Mouse (Mus musculus) cerebellum, adult (tissue): ENCODE results near the gene Trim47.
"Not testable (repeated sequence)": the region's sequence is repeated elsewhere in the genome, so short reads cannot be mapped to it uniquely, and the experiment has no call there.

Experiments
- ATAC-seq: cut with Nextera tagmentation; 2 replicates; pipeline ENCODE4 v1.9.2; 2017; ENCODE audit warnings: mild to moderate bottlenecking, moderate library complexity, mixed read lengths; ENCODE audit not compliant: insufficient number of reproducible peaks, low FRiP score, low TSS enrichment

Gene Trim47

DNA sequence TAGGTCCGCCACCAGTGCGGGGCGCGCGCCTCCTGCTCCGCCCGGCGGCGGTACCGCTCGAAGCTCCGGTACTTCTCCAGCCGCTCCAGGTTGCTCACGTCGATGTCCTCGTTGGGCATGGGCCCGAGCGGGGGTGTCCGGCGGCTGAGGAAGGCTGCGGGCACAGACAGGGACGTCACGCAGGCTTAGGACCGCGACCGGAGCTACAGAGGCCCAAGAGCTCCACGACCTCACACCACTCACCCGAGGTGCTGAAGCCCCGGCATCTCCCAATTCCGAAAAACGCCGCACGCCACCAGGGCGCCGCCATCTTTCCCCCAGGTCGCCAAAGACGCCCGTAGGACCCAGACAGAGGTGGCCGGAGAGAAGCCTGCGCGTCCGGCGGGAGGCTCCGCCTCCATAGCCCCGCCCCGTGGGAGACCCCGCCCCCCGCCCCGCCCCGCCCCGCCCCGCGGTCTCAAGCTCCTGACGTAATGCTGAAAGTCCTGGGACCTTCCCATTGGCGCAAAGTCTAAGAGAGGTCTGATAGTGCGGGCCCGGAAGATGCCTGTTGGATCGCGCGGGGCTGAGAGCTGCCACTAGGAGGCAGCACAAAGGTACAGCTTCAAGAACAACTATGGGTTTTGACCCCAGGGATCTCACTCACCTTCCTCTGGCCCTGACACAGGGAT, 11.6 kb upstream of the Trim47 start, which contains the start of gene Mrpl38:
Gene Mrpl38 (minus strand): TSS at position 401 of the 671 bp plus-strand sequence.
- peak; percentile 81 for ATAC-seq

DNA sequence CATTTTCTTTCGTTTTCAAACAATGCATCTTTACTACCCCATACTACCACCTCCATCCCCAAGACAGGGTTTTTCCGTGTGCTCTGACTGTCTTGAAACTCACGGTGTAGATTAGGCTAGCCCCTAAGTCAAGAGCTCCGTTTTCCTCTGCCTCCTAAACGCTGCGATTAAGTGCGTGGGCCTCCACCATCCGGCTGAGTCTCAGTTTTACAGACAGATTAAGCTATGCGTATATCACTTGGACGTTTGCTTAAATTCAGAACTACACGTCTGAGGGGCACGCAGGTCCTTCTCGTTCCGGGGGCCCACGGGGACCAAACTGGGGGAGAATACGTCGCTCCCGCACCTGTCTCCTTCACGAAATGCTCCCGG, 11.1 kb upstream of the Trim47 start:
- ATAC-seq = no peak

DNA sequence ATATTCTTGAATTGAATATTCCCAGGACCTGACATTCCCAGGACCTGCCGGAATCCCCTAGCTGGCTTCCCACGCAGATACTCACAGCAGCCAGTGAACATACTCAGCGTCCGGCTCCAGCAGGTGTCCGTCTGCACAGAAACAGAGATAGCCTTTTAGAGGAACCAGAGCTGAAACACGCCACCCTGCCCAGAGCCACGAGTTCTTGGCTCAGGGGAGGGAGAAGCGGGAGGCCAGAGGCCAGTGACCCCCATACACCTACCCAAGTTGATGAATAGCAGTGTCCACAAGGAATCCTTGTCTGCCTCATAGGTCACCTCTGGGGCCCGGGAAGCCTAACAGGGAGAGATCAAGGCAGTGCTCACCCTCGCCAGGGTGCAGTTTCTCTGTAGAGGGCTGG, 7.2 kb upstream of the Trim47 start:
- no peak for ATAC-seq

DNA sequence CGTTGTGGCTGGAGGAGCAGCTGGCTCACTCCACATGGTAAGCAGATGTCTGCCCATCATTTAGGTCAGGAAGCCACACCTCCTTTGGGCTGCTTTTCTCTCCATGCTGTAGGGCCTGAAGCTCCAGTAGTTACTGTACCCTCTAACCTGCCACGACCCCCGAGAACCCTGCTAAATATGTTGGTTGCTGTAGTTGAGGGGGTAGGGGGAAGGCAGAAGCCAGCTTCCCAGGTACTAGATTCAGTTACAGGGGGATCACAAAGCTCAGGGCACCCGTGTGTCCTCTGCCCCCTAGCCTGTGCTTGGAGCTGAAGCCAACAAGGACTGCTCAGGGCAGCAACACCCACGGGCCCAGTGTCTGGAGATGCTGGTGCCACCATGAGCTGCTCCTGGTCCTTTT, 6.5 kb upstream of the Trim47 start:
- no peak for ATAC-seq

DNA sequence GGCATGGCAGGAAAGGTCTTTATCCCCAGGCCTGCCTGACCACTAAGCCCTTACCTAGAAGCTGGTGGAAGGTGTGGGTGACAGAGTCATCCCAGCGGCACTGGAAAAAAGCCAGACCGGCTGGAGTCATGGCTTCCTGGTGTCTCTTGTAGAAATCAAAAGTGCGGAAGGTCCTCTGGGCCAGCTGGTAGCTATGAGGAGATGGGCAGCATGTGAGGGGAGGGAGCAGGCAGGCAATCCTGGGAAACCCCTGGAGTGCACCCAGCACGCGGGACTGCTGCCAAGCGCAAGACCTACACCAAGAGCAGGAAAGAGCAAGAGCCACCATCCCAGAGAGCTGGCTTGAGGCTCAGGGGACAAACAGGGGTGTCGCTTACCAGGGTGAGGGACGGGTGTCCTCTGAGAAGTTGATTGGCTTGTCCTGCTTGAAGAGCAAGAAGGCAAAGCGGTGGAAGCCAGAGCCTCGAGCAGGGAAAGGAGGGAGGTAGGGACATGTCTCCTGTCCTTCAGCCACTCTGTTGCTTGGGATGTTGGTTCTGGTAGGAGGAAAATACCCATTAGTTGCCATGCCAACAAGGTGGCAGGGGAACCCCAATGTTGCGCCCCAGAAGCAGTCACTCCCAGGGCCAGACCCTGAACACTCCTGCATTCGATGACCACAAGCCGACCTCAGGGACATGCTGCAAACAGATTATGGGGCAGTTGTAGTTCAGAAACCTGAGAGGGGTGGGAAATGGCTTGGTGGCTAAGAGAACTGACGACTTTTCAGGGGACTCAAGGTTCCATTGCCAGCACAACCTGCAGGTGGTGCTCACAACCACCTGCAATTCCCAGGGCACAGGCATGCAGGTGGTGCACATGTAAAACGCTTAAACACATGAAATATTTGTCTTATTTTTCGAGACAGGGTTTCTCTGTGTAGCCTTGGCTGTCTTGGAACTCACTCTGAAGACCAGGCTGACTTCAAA, 5.6 kb upstream of the Trim47 start:
- ATAC-seq = no peak

DNA sequence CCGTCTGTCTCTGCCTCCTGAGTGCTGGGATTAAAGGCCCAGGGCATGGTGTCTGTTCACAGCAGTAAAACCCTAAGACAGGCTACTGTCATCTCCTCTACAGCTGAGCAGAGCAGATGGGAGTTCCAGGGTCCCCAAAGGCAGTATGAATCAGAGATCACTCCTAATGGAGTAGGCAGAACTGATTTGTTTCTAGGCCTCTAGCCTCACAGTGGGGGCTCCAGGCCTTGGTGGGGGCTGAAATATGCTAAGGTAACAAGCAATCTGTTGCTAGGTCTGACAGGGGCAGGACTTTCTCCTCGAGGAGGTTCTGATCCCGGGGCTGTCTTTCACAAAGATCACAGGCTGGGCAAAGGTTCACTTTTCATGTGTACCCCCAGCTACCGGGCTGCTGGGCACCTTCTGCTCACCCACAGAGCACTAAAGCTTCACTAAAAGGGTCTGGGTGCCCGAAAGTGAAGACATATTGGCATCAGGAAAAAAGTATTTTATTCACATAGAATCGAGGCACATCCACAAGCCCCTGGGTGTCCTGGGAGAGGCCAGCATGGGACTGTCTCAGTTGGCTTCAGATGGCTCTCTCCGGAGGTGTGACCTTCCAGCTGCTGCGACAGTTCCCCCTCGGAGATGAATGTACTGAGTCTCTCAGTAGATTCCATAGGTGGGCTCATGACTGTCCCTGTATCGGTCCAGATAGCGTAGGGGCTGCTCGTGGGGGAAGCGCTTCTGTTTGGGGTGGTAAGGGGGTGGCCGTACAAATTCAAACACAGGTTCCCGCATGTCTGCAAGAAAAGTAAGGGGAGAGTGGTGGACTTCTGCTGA, 4.5 kb upstream of the Trim47 start:
- no peak for ATAC-seq

DNA sequence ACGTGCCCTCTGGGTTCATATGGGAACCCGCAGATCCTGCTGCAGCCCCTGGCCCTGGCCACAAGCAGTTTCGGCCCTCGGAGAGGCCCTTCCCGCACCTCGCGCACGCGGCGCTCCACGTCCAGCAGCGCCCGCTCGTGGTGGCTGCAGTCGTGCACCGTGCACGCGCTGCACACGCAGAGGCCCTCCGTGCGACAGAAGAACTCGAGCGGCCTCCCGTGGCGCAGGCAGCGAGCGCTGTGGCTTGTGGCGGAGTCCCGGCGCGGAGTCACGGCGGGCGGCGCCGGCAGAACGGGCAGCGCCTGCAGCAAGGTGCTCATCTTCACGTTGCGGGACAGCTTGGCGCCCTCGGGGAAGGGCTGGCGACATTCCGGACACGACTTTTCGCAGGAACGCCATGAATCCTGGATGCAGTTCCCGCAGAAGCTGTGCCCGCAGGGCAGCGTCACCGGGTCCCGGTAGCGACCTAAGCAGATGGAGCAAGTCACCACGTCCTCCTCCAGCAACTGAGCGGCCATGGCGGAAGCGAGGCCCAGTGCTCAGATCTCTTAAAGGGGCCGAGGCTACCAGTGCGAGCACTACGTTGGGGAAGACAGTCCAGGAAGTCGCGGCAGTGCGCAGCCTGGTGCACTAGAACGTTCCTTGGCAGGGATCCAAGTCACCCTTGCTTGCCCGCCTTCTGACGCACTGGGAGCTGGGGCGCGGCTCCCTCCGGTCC, 3.6 kb upstream of the Trim47 start, which contains the start of gene Trim65:
Gene Trim65 (minus strand): TSS at position 641 of the 718 bp plus-strand sequence.
- ATAC-seq = peak; percentile 74; the same call in 1 of the 2 replicates

DNA sequence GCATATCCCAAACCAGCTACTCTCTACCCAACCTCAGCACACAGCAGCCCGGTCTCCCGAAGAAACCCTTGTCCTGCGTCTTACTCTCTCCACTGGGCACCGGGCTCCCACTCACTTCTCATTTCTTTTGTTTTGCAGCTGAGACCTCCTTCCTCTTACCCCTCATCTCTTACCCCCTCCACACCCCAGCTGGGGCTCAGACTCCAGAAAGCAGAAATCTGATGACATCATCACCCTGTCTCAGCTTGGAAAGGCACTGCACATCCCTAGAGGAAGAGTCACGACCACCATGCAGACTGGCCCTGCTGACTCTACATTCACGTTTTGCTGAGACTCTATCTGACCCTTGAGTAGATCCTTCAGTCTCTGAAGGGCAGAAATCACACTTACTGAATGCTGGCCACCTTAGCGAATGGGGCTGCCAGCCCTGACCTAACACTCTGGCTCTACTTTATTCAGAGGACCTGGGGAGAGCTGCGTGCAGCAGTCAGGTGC, 3.0 kb upstream of the Trim47 start:
- no peak for ATAC-seq

DNA sequence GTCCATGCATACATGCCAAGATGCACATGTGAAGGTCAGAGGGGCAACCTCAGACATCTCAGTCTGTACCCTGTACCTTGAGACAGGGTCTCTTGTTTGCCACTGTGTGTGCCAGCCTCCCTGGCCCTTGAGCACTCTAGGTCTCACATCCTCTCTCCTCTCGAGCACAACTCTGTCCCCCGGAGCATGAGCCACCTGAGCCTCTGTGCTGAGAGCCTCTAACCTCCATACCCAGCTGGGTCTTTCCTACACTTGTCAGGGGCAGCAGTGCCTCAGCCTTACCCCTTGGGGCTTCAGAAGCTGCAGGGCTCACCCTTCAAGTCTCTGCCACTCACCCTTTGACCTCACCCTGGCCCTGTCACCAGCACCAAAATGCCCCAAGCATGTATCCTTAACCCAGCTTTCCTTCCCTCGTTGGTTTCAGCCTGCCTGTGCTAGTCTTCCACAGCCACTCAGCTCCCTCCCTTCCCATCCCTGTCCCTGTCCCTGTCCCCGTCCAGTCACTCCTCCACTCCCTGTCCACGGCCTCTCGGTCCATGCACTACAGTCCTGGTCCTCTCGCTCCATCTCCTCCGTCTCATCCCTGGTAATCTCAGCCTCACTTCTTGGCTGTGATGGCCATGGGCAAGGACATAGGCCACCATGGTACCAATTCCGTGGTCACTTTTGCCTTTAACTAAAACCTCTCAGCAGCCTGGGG, 2.2 kb upstream of the Trim47 start:
- no peak for ATAC-seq

DNA sequence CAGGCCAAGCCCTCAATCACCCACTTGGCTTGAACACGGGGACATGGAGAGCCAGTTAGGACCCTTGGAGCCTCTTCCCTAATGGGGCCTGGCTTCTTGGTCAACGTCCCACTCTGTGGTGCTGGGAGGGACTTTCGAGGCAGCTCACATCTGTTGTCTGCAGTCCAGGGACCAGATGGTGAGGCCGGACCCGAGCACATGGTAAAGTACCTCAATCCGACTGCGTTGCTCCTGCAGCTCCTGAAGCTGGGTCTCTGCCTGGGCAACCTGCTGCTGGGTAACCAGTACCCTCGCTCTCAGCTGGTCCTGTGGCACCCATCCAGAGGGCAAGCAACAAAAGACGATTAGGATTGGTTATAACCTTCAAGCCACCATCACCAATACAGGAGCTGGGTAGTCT, 976 bp upstream of the Trim47 start:
- no peak for ATAC-seq

DNA sequence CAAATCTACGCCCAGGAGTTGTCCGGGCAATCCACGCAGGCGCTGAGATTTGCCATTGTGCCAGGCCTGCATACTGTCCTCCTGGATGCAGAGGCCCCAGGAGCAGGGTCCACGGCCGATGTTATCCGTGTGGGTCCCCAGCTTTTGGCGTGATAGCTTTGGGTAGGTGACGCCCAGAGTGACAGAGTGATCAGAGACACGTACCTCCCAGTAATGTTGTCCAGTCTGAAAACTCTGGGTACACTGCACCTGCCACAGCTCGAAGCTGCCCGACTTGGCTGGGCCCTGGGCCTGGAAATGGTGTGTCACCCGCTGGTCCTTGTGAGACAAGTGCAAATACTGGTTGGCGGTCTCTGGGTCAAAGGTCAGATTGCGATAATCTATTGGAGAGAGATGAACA, 749 bp downstream of the Trim47 start:
- no peak for ATAC-seq

DNA sequence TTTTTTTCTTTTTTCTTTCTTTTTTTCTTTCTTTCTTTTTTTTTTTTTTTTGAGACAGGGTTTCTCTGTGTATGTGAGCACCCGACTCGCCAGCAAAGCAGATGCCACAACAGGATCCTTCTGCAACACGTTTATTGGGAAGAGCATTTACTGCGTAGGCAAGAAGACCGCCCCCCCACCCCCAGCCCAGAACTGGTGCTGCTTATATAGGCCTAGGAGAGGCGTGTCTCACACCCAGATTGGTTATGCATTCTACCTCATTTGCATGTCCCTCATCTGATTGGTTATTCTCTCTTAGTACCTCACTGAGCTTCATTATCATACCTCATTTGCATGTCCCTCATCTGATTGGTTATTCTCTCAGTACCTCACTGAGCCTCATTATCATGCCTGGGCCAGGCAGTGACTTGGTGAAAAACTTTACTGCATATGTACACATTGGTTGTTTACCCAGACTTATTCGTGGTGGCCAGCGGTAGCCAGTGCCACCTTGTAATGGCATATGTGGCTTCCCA, 5.2 kb downstream of the Trim47 start:
- not testable (repeated sequence) for ATAC-seq

DNA sequence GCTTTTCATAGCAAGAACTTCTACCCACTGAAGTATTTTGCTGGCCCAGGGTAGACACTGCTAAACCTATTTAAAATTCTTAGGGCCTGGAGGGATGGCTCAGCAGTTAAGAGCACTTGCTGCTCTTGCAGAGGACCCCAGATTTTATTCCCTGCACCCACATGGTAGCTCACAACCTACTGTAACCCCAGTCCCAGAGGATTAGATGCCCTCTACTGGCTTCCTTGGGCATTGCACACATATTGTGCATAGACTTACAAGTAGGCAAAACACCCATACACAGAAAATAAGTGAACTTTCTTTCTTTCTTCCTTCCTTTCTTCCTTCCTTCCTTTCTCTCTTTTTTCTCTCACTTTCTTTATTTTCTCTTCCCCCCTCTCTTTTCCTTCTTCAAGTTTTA, 9.2 kb downstream of the Trim47 start:
- ATAC-seq = no peak

DNA sequence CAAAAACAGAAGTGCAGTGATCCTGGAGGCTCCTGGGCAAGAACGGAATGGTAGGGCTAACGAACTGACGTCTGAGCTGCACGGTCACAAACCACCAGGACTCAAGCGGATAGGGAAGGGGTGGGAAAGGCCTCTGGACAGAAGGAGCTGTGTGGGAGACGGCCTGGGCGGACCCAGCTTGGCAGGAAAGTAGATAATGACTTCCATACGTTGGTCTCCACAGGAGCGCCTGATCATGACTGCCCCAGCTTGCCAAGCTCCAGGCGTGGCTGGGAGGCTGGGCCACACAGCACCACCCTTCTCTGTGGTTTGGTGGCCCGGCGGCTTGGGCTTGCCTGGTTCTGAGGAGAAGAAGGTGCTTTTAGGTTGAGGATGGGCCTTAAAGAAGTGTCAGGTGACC, 9.8 kb downstream of the Trim47 start:
- ATAC-seq = no peak

DNA sequence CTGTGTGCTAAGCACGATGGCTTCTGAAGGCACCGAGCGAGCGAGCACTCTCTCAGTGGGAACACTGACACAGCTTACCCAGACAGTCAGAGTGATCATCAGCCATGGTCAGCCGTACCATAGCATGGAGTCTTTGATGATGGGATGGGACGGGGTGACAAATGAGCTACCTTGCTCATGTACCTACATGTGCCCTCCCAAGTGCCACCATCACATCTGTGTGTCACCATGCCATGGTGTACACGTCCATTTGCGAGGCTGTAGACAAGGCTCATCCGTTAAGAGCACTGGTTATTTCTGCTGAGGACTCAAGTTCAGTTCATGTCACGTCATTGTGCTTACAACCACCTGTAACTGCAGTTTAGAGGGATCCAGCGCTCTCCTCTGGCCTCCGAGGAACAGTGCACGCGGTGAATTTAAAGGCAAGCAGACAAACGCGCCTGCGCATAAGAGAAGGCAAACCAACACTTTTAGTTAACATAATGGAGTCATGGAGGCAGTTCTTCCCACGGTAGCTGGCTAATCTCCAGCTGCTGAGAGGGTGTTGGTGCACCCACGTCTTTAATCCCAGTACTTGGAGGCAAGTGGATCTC, 15.3 kb downstream of the Trim47 start:
- ATAC-seq = no peak

DNA sequence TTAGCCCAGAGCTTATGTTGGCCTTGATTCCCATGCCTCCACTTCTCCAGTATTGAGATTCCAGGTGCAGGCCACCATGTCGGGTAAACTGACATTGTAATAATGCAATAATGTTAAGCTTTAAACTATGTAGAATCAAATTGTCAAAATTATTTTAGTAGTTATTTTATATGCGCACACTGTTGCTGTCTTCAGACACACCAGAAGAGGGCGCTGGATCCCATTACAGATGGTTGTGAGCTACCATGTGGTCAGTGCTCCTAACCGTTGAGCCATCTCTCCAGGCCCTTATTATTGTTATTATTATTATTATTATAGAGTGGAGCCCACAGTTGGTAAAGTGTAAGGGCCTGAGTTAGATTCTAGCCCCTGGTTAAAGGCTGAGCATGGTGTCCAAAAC, 15.9 kb downstream of the Trim47 start:
- ATAC-seq = no peak

DNA sequence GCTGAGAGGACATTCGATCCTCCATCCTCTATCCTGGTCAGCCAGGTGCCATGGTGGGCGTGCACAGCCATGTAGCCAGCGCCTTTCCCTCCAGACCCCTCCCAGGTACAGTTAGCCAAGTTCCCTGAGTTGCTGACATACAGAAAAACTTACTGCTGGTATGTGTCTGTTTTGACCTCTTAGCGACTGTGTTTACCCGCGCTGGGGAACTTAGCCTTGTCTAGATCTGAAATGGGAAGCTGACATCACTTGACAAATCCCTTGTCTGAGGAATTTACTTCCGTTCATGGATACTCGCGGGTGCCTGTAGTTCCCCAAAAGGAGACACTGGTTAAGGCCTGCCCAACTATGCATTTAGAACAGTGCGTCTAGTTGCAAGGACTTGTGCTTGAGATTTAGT, 16.5 kb downstream of the Trim47 start:
- no peak for ATAC-seq

DNA sequence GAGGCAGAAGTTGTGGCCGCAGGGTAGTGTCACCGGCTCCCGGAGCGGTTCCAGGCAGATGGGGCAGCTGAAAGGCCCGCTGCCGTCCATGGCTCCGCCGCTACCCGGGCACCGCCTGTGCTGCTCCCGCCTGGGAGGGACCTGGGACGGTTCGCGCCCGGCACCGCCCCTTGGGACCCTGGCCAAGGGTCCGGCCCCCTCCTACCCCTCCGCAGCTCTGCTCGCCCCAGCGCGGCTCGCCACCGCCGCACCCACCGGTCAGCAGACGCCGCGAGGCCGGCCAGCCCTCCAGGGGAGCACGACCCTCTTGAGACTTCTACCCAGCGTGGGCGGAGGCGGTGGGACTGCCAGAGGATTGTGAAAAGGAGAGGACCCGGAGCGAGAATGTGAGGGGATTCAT, 16.9 kb downstream of the Trim47 start:
- no peak for ATAC-seq
